Mouse (Mus musculus) adipose tissue, adult 10 weeks (tissue): ENCODE data around the gene Rtl9. TPM values are rescaled to one million over a fixed set of nuclear protein-coding genes. Genes with fewer than 3 reads are reported as not detected.

Experiments used
- polyA plus RNA-seq: library from polyadenylated mRNA; stranded (reverse); fragments of 350-450 nt; fragmentation: Illumina TruSeq; extraction: RNeasy Lipid Tissue Mini Kit (QIAGEN cat#74804); gene quantifications from one replicate; pipeline ENCODE4 v1.2.3, GENCODE M21; 2014; ENCODE audit warnings: low read depth, low replicate concordance

Gene Rtl9
- 0.27 TPM for polyA plus RNA-seq

DNA sequence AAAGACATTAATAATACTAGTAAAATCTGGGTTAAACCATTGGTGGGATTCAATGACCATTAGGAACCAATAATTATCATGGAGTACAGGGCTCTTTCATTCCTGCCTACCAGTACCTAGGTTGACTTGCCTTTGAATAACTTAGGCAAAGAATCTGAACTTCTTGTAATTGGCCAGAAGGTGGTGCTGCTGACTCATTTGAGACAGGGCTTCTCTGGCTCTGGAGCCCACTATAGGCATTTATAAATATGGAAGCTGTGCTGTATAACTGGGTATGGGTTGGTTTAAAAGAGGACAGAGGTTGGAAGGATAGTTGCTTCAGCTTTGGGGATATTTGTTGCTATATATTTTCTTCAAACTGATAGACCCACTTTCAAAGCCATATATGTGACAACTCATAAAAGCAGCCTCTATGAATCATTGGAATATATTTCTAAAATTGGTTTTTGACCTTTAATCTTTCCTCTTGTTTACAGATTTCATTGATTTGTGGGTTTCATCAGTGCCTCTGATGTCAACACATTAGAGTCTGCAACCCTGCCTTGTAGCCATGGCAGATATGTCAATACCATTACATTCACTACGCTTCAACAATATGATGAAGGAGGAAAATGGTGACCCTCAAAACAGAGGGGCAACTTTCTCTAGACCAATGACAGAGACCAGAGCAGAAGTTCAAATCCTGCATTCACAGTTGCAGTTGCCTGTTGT is at the start of gene Rtl9:
Gene Rtl9, plus strand, starts transcription at position 551 of the 711 bp plus-strand sequence.

Other genes starting within 250 kb of the Rtl9 start
- 3.0 TPM for gene Ammecr1, start 132.9 kb upstream of the Rtl9 start, polyA plus RNA-seq